Mouse (Mus musculus): ENCODE results near the gene Spc24. TPM values are rescaled to one million over a fixed set of nuclear protein-coding genes. Genes with fewer than 3 reads are reported as not detected.

Gene Spc24
- polyA plus RNA-seq, 1 experiment: 16.6 TPM

GRCm38 (mm10) chr9:21735126-21735525 lies 25.0 kb downstream of the Spc24 start:
- Histone ChIP-seq H3K27ac (ENCODE audit: insufficient read depth, low read depth, low read length) (no peak overlapping the region), H3K4me3 (ENCODE audit: insufficient read depth, low read length) (no peak overlapping the region)
- TF ChIP-seq CTCF (IDR thresholded peaks at IDR 0.05; ENCODE audit: low read depth, low read length) (no peak), POLR2A (IDR thresholded peaks at IDR 0.05; ENCODE audit: borderline replicate concordance, low read depth, low read length) (no peak)

GRCm38 (mm10) chr9:21733989-21734388 lies 26.1 kb downstream of the Spc24 start:
- no peak overlapping the region for H3K27ac ChIP-seq (ENCODE audit: insufficient read depth, low read depth, low read length)
- peaks cover 10% of the 10 kb centered on the region for H3K4me1 ChIP-seq (ENCODE audit: control insufficient read depth, insufficient read depth, low read length)
- H3K4me3 ChIP-seq (ENCODE audit: insufficient read depth, low read length): no peak overlapping the region
- TF ChIP-seq POLR2A (IDR thresholded peaks at IDR 0.05; ENCODE audit: borderline replicate concordance, low read depth, low read length) (no peak), CTCF (IDR thresholded peaks at IDR 0.05; ENCODE audit: low read depth, low read length) (no peak)

More at GRCm38 (mm10) chr9:21735126-21735525, 25.0 kb downstream of the Spc24 start:
- H3K4me1 ChIP-seq (ENCODE audit: control insufficient read depth, insufficient read depth, low read length): peaks cover 3% of the 10 kb centered on the region; the same call in 1 of the 2 replicates

- Histone ChIP-seq H3K27ac (ENCODE audit: insufficient read depth, low read depth, low read length) (no peak overlapping the region), H3K4me3 (ENCODE audit: insufficient read depth, low read length) (no peak overlapping the region), H3K4me1 (ENCODE audit: control insufficient read depth, insufficient read depth, low read length) (peaks cover 15% of the 10 kb centered on the region)
- TF ChIP-seq CTCF (IDR thresholded peaks at IDR 0.05; ENCODE audit: low read depth, low read length): no peak
- no peak for TF ChIP-seq POLR2A (IDR thresholded peaks at IDR 0.05; ENCODE audit: borderline replicate concordance, low read depth, low read length)
Measured at GRCm38 (mm10) chr9:21733446-21733845, 26.7 kb downstream of the Spc24 start.

- Histone ChIP-seq H3K27ac (ENCODE audit: insufficient read depth, low read depth, low read length) (no peak overlapping the region), H3K4me1 (ENCODE audit: control insufficient read depth, insufficient read depth, low read length) (peaks cover 25% of the 10 kb centered on the region), H3K4me3 (ENCODE audit: insufficient read depth, low read length) (no peak overlapping the region)
- TF ChIP-seq CTCF (IDR thresholded peaks at IDR 0.05; ENCODE audit: low read depth, low read length) (no peak), POLR2A (IDR thresholded peaks at IDR 0.05; ENCODE audit: borderline replicate concordance, low read depth, low read length) (no peak)
Measured at GRCm38 (mm10) chr9:21732288-21732687, 27.8 kb downstream of the Spc24 start.

GRCm38 (mm10) chr9:21729264-21729663 lies 30.8 kb downstream of the Spc24 start:
- Histone ChIP-seq H3K27ac (ENCODE audit: insufficient read depth, low read depth, low read length) (peak overlapping the region; percentile 60), H3K4me3 (ENCODE audit: insufficient read depth, low read length) (peak overlapping the region; percentile 15), H3K4me1 (ENCODE audit: control insufficient read depth, insufficient read depth, low read length) (peaks cover 35% of the 10 kb centered on the region)
- no peak for TF ChIP-seq CTCF (IDR thresholded peaks at IDR 0.05; ENCODE audit: low read depth, low read length)
- no peak for TF ChIP-seq POLR2A (IDR thresholded peaks at IDR 0.05; ENCODE audit: borderline replicate concordance, low read depth, low read length)

GRCm38 (mm10) chr9:21728261-21728832 lies 31.8 kb downstream of the Spc24 start:
- peaks cover 35% of the 10 kb centered on the region for H3K4me1 ChIP-seq (ENCODE audit: control insufficient read depth, insufficient read depth, low read length)
- peak overlapping the region; percentile 60 for H3K27ac ChIP-seq (ENCODE audit: insufficient read depth, low read depth, low read length)
- H3K4me3 ChIP-seq (ENCODE audit: insufficient read depth, low read length): peak overlapping the region; percentile 5; the same call in 1 of the 2 replicates
- TF ChIP-seq POLR2A (IDR thresholded peaks at IDR 0.05; ENCODE audit: borderline replicate concordance, low read depth, low read length) (no peak), CTCF (IDR thresholded peaks at IDR 0.05; ENCODE audit: low read depth, low read length) (0 out of 2 replicates have a peak, but pooled peaks have one; percentile 15)

- peaks cover 44% of the 10 kb centered on the region for H3K4me1 ChIP-seq (ENCODE audit: control insufficient read depth, insufficient read depth, low read length)
- peak overlapping the region; percentile 66 for H3K4me3 ChIP-seq (ENCODE audit: insufficient read depth, low read length)
- TF ChIP-seq CTCF (IDR thresholded peaks at IDR 0.05; ENCODE audit: low read depth, low read length): no peak
- no peak for TF ChIP-seq POLR2A (IDR thresholded peaks at IDR 0.05; ENCODE audit: borderline replicate concordance, low read depth, low read length)
- no peak overlapping the region for H3K27ac ChIP-seq (ENCODE audit: insufficient read depth, low read depth, low read length)
Measured at GRCm38 (mm10) chr9:21726218-21726975, 33.7 kb downstream of the Spc24 start.

- H3K4me3 ChIP-seq (ENCODE audit: insufficient read depth, low read length): peak overlapping the region; percentile 66
- peak overlapping the region; percentile 50 for H3K27ac ChIP-seq (ENCODE audit: insufficient read depth, low read depth, low read length)
- H3K4me1 ChIP-seq (ENCODE audit: control insufficient read depth, insufficient read depth, low read length): peaks cover 51% of the 10 kb centered on the region
- TF ChIP-seq POLR2A (IDR thresholded peaks at IDR 0.05; ENCODE audit: borderline replicate concordance, low read depth, low read length) (no peak), CTCF (IDR thresholded peaks at IDR 0.05; ENCODE audit: low read depth, low read length) (0 out of 2 replicates have a peak, but pooled peaks have one; percentile 9)
Measured at GRCm38 (mm10) chr9:21725224-21726121, 34.6 kb downstream of the Spc24 start.

- TF ChIP-seq CTCF (IDR thresholded peaks at IDR 0.05; ENCODE audit: low read depth, low read length) (no peak), POLR2A (IDR thresholded peaks at IDR 0.05; ENCODE audit: borderline replicate concordance, low read depth, low read length) (no peak; the same call in 1 of the 2 replicates)
- H3K4me1 ChIP-seq (ENCODE audit: control insufficient read depth, insufficient read depth, low read length): peaks cover 55% of the 10 kb centered on the region
- peak overlapping the region; percentile 91 for H3K27ac ChIP-seq (ENCODE audit: insufficient read depth, low read depth, low read length)
- H3K4me3 ChIP-seq (ENCODE audit: insufficient read depth, low read length): peak overlapping the region; percentile 97
Measured at GRCm38 (mm10) chr9:21724147-21724536, 36.0 kb downstream of the Spc24 start.

Measured in bone marrow macrophage, adult 2 months (primary cell).